Mouse (Mus musculus): Measurements from ENCODE around the gene Grk1. TPM values are rescaled to one million over a fixed set of nuclear protein-coding genes. Genes with fewer than 3 reads are reported as not detected.

Grk1 gene
- polyA plus RNA-seq, 2 experiments, result 0.06 TPM; not detected in 1

GRCm38 (mm10) chr8:13388744-13389143 is 16.1 kb upstream of the Grk1 start:
- Histone ChIP-seq H3K4me1 (ENCODE audit: control insufficient read depth, insufficient read depth, low read length) (no peaks in the 10 kb centered on the region), H3K4me3 (replicated peaks; ENCODE audit: low read length) (no peak overlapping the region), H3K27me3 (ENCODE audit: control insufficient read depth, insufficient read depth, low read length) (no peaks in the 10 kb centered on the region), H3K27ac (replicated peaks; ENCODE audit: low read depth, low read length) (no peak overlapping the region), H3K4me2 (replicated peaks; ENCODE audit: low read depth, low read length, severe bottlenecking) (no peak overlapping the region), H3K9ac (ENCODE audit: low read depth, low read length, severe bottlenecking) (no peak overlapping the region), H3K36me3 (ENCODE audit: control insufficient read depth, insufficient read depth, low read length) (no peaks in the 10 kb centered on the region), H3K9me3 (ENCODE audit: control insufficient read depth, low read length) (no peaks in the 10 kb centered on the region)
- no peak for TF ChIP-seq POLR2A (IDR thresholded peaks at IDR 0.05; ENCODE audit: borderline replicate concordance, extremely low read depth, insufficient read depth, insufficient read length)
- ATAC-seq (ENCODE audit: low FRiP score, low read depth) (no peak), DNase-seq (ENCODE audit: low spot score) (no peak)
- 67% methylated on average over 2 of the region's 2 CpGs for WGBS

GRCm38 (mm10) chr8:13393869-13394268 is 11.0 kb upstream of the Grk1 start:
- Histone ChIP-seq H3K4me1 (ENCODE audit: control insufficient read depth, insufficient read depth, low read length) (no peaks in the 10 kb centered on the region), H3K9ac (ENCODE audit: low read depth, low read length, severe bottlenecking) (no peak overlapping the region), H3K4me2 (replicated peaks; ENCODE audit: low read depth, low read length, severe bottlenecking) (no peak overlapping the region), H3K27ac (replicated peaks; ENCODE audit: low read depth, low read length) (no peak overlapping the region), H3K9me3 (ENCODE audit: control insufficient read depth, low read length) (no peaks in the 10 kb centered on the region), H3K36me3 (ENCODE audit: control insufficient read depth, insufficient read depth, low read length) (no peaks in the 10 kb centered on the region), H3K4me3 (replicated peaks; ENCODE audit: low read length) (no peak overlapping the region), H3K27me3 (ENCODE audit: control insufficient read depth, insufficient read depth, low read length) (no peaks in the 10 kb centered on the region)
- 92% methylated on average over 7 of the region's 7 CpGs for WGBS
- no peak for ATAC-seq (ENCODE audit: low FRiP score, low read depth)
- DNase-seq (ENCODE audit: low spot score), result no peak
- no peak for TF ChIP-seq POLR2A (IDR thresholded peaks at IDR 0.05; ENCODE audit: borderline replicate concordance, extremely low read depth, insufficient read depth, insufficient read length)

- no peaks in the 10 kb centered on the region for H3K27me3 ChIP-seq (ENCODE audit: control insufficient read depth, insufficient read depth, low read length)
- H3K9me3 ChIP-seq (ENCODE audit: control insufficient read depth, low read length), result no peaks in the 10 kb centered on the region
- H3K27ac ChIP-seq (replicated peaks; ENCODE audit: low read depth, low read length), result no peak within 1 kb of the TSS
- no peaks in the 10 kb centered on the region for H3K36me3 ChIP-seq (ENCODE audit: control insufficient read depth, insufficient read depth, low read length)
- no peaks in the 10 kb centered on the region for H3K4me1 ChIP-seq (ENCODE audit: control insufficient read depth, insufficient read depth, low read length)
- no peak for ATAC-seq (ENCODE audit: low FRiP score, low read depth)
- no peak within 1 kb of the TSS for H3K4me3 ChIP-seq (replicated peaks; ENCODE audit: low read length)
- WGBS, result 77% methylated on average over 5 of the region's 5 CpGs
- no peak for TF ChIP-seq POLR2A (IDR thresholded peaks at IDR 0.05; ENCODE audit: borderline replicate concordance, extremely low read depth, insufficient read depth, insufficient read length)
- no peak for DNase-seq (ENCODE audit: low spot score)
- no peak within 1 kb of the TSS for H3K4me2 ChIP-seq (replicated peaks; ENCODE audit: low read depth, low read length, severe bottlenecking)
- H3K9ac ChIP-seq (ENCODE audit: low read depth, low read length, severe bottlenecking), result no peak within 1 kb of the TSS
These were observed 8.2 kb upstream of the Grk1 start, which contains the start of gene Atp4b for GRCm38 (mm10) chr8:13396725-13397124. Gene Atp4b, minus strand, starts transcription at chr8:13396825.

- H3K36me3 ChIP-seq (ENCODE audit: control insufficient read depth, insufficient read depth, low read length), result no peaks in the 10 kb centered on the region
- no peaks in the 10 kb centered on the region for H3K4me1 ChIP-seq (ENCODE audit: control insufficient read depth, insufficient read depth, low read length)
- ATAC-seq (ENCODE audit: low FRiP score, low read depth) (no peak), DNase-seq (ENCODE audit: low spot score) (no peak)
- WGBS, result 71% methylated on average over 6 of the region's 6 CpGs
- H3K27ac ChIP-seq (replicated peaks; ENCODE audit: low read depth, low read length), result no peak overlapping the region
- H3K9ac ChIP-seq (ENCODE audit: low read depth, low read length, severe bottlenecking), result no peak overlapping the region
- no peak overlapping the region for H3K4me2 ChIP-seq (replicated peaks; ENCODE audit: low read depth, low read length, severe bottlenecking)
- H3K27me3 ChIP-seq (ENCODE audit: control insufficient read depth, insufficient read depth, low read length), result no peaks in the 10 kb centered on the region
- H3K4me3 ChIP-seq (replicated peaks; ENCODE audit: low read length), result no peak overlapping the region
- H3K9me3 ChIP-seq (ENCODE audit: control insufficient read depth, low read length), result no peaks in the 10 kb centered on the region
- no peak for TF ChIP-seq POLR2A (IDR thresholded peaks at IDR 0.05; ENCODE audit: borderline replicate concordance, extremely low read depth, insufficient read depth, insufficient read length)
These were observed 1.4 kb upstream of the Grk1 start for GRCm38 (mm10) chr8:13403517-13403916.

- Histone ChIP-seq H3K4me2 (replicated peaks; ENCODE audit: low read depth, low read length, severe bottlenecking) (no peak overlapping the region), H3K36me3 (ENCODE audit: control insufficient read depth, insufficient read depth, low read length) (no peaks in the 10 kb centered on the region), H3K27me3 (ENCODE audit: control insufficient read depth, insufficient read depth, low read length) (no peaks in the 10 kb centered on the region), H3K9me3 (ENCODE audit: control insufficient read depth, low read length) (no peaks in the 10 kb centered on the region), H3K9ac (ENCODE audit: low read depth, low read length, severe bottlenecking) (no peak overlapping the region), H3K4me1 (ENCODE audit: control insufficient read depth, insufficient read depth, low read length) (no peaks in the 10 kb centered on the region), H3K4me3 (replicated peaks; ENCODE audit: low read length) (no peak overlapping the region), H3K27ac (replicated peaks; ENCODE audit: low read depth, low read length) (no peak overlapping the region)
- ATAC-seq (ENCODE audit: low FRiP score, low read depth), result no peak
- TF ChIP-seq POLR2A (IDR thresholded peaks at IDR 0.05; ENCODE audit: borderline replicate concordance, extremely low read depth, insufficient read depth, insufficient read length), result no peak
- DNase-seq (ENCODE audit: low spot score), result no peak
- 68% methylated on average over 5 of the region's 5 CpGs for WGBS
These were observed 1.1 kb downstream of the Grk1 start for GRCm38 (mm10) chr8:13406011-13406410.

GRCm38 (mm10) chr8:13411597-13411996 is 6.7 kb downstream of the Grk1 start:
- H3K36me3 ChIP-seq (ENCODE audit: control insufficient read depth, insufficient read depth, low read length), result no peaks in the 10 kb centered on the region
- peak; percentile 75 for DNase-seq (ENCODE audit: low spot score)
- H3K27me3 ChIP-seq (ENCODE audit: control insufficient read depth, insufficient read depth, low read length), result no peaks in the 10 kb centered on the region
- no peak overlapping the region for H3K27ac ChIP-seq (replicated peaks; ENCODE audit: low read depth, low read length)
- TF ChIP-seq POLR2A (IDR thresholded peaks at IDR 0.05; ENCODE audit: borderline replicate concordance, extremely low read depth, insufficient read depth, insufficient read length), result no peak
- WGBS, result 28% methylated on average over 6 of the region's 6 CpGs
- H3K9ac ChIP-seq (ENCODE audit: low read depth, low read length, severe bottlenecking), result no peak overlapping the region
- H3K4me3 ChIP-seq (replicated peaks; ENCODE audit: low read length), result no peak overlapping the region
- no peaks in the 10 kb centered on the region for H3K9me3 ChIP-seq (ENCODE audit: control insufficient read depth, low read length)
- no peaks in the 10 kb centered on the region for H3K4me1 ChIP-seq (ENCODE audit: control insufficient read depth, insufficient read depth, low read length)
- H3K4me2 ChIP-seq (replicated peaks; ENCODE audit: low read depth, low read length, severe bottlenecking), result no peak overlapping the region
- no peak for ATAC-seq (ENCODE audit: low FRiP score, low read depth)
